Mouse (Mus musculus): ENCODE data around the gene Sgsm2.

- TF ChIP-seq CTCF (conservative IDR thresholded peaks at IDR 0.05; ENCODE audit: low read length), result no peak
- no peak for TF ChIP-seq NANOG (IDR thresholded peaks at IDR 0.05; ENCODE audit: borderline replicate concordance, low read length)
These were observed 1.6 kb upstream of the Sgsm2 start for GRCm38 (mm10) chr11:74898517-74898827.
